Mouse (Mus musculus): ENCODE measurements at regions not wholly inside any gene's neighbourhood (a gene's known extent, or its start where the extent isn't known, plus 50 kb on each side); places are given as distances from the start of the nearest gene placed in this dataset.

DNA sequence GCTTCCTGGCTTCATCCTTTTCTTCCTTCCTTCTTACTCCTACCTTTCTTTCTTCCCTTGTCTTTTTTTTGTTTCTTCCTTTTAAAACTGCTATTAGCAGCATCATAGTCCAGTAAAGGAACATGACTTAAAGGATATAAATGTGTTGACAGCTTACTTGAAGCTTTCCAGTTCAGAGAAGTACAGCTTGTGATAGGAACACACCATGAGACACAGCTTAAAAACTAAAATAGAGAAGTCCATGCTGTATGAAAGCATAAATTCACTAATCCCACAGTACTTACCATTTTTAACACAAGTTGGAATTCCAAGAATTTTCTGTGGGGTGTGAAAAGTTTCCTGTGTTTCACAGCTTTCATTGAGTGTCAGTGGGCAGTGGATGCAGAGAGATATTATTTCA lies 173.4 kb downstream of the Anxa1 start:
- TF ChIP-seq CTCF (IDR thresholded peaks at IDR 0.05; ENCODE audit: borderline replicate concordance, insufficient read depth, low read depth, low read length) (no peak), POLR2A (IDR thresholded peaks at IDR 0.05; ENCODE audit: borderline replicate concordance, insufficient read depth, low read length) (no peak)
